Mouse (Mus musculus) left cerebral cortex, adult 8-10 months (tissue): ENCODE results near the gene Pla2g4d. TPM values are rescaled to one million over a fixed set of nuclear protein-coding genes. Genes with fewer than 3 reads are reported as not detected.

Source experiments
- DNase-seq, 2 experiments: peaks; one replicate each; pipeline ENCODE4 v3.0.0; 2022; ENCODE audit warnings: low spot score in 2 of 2
- total RNA-seq, 4 experiments: library from RNA; stranded (reverse); gene quantifications; 2 replicates each; pipeline ENCODE4 v1.2.4; 2022

The Pla2g4d gene
- total RNA-seq = not detected

GRCm38 (mm10) chr2:120288995-120289394 lies at the start of gene Pla2g4d:
Pla2g4d (minus strand) TSS chr2:120289197.
- DNase-seq = no peak

- no peak for DNase-seq
These were observed 48.9 kb upstream of the Pla2g4d start for GRCm38 (mm10) chr2:120337886-120338285.

- no peak for DNase-seq
These were observed 42.6 kb upstream of the Pla2g4d start for GRCm38 (mm10) chr2:120331575-120331974.

GRCm38 (mm10) chr2:120315077-120315476 lies 26.1 kb upstream of the Pla2g4d start:
- DNase-seq = no peak

GRCm38 (mm10) chr2:120314487-120314886 lies 25.5 kb upstream of the Pla2g4d start:
- DNase-seq = no peak

GRCm38 (mm10) chr2:120313976-120314375 lies 25.0 kb upstream of the Pla2g4d start, which contains the start of gene Pla2g4f:
Pla2g4f (minus strand) TSS chr2:120314165.
- no peak for DNase-seq

GRCm38 (mm10) chr2:120312276-120312825 lies 23.4 kb upstream of the Pla2g4d start:
- DNase-seq = no peak

- no peak for DNase-seq
These were observed 15.1 kb upstream of the Pla2g4d start for GRCm38 (mm10) chr2:120304113-120304512.

- DNase-seq = no peak
These were observed 12.1 kb upstream of the Pla2g4d start for GRCm38 (mm10) chr2:120301076-120301475.

GRCm38 (mm10) chr2:120299866-120300265 lies 10.9 kb upstream of the Pla2g4d start:
- no peak for DNase-seq

GRCm38 (mm10) chr2:120296160-120296559 lies 7.2 kb upstream of the Pla2g4d start:
- no peak for DNase-seq

- DNase-seq = no peak
These were observed 2.6 kb upstream of the Pla2g4d start for GRCm38 (mm10) chr2:120291471-120292078.

- no peak for DNase-seq
These were observed 596 bp downstream of the Pla2g4d start for GRCm38 (mm10) chr2:120288401-120288800.

GRCm38 (mm10) chr2:120285639-120286038 lies 3.4 kb downstream of the Pla2g4d start:
- no peak for DNase-seq

- no peak for DNase-seq
These were observed 4.3 kb downstream of the Pla2g4d start for GRCm38 (mm10) chr2:120284705-120285104.

- no peak for DNase-seq
These were observed 4.9 kb downstream of the Pla2g4d start for GRCm38 (mm10) chr2:120284094-120284493.

GRCm38 (mm10) chr2:120283550-120283949 lies 5.4 kb downstream of the Pla2g4d start:
- DNase-seq = no peak

GRCm38 (mm10) chr2:120281221-120281620 lies 7.8 kb downstream of the Pla2g4d start:
- DNase-seq = no peak

GRCm38 (mm10) chr2:120279961-120280360 lies 9.0 kb downstream of the Pla2g4d start:
- DNase-seq = peak in 1 of 2 experiments; percentile 53

- no peak for DNase-seq
These were observed 12.0 kb downstream of the Pla2g4d start for GRCm38 (mm10) chr2:120276951-120277350.

- no peak for DNase-seq
These were observed 20.4 kb downstream of the Pla2g4d start for GRCm38 (mm10) chr2:120268635-120269034.

- no peak for DNase-seq
These were observed 23.5 kb downstream of the Pla2g4d start for GRCm38 (mm10) chr2:120265523-120265922.

GRCm38 (mm10) chr2:120264858-120265257 lies 24.1 kb downstream of the Pla2g4d start:
- no peak for DNase-seq
